Mouse (Mus musculus): ENCODE results near the gene Fto.

Gene Fto

DNA sequence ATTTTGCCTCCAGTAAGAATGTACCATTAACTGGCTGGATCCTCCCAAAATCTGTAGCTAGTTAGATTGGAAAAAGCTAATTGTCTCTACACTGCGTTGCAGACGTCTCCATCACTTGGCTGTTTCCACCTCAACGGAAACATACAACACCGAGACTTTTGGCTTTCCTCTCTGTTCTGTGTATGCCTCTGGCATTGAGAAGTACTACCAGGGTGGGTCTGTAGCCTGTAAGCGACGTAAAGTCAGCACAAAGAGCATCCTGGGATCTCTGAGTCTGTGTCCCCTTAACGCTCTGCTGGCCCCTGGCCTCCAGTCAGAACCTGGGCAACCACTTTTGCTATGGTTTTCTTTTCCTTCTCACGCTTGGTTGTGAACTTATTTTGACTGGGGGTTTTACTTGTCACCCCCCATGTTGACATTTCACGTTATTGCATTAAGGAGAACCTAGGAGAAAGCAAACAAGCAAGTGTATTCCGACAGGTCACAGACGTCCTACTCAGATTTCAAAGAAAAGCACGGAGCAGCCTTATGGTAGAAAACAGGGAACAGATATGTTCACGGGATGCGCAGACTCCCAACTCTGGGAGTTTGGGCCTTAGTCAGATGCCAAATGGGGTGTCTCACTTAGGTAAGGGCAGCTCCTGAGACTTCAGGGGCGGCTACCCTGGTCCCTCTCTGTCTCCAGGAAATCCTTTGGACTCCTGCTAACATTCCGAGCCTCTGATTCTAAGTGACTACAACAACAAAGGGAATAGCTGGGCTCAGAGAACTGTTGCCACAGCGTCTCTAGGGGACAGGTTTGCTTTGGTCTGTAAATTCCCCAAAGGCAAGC, 263.0 kb downstream of the Fto start:
- DNase-seq = no peak

DNA sequence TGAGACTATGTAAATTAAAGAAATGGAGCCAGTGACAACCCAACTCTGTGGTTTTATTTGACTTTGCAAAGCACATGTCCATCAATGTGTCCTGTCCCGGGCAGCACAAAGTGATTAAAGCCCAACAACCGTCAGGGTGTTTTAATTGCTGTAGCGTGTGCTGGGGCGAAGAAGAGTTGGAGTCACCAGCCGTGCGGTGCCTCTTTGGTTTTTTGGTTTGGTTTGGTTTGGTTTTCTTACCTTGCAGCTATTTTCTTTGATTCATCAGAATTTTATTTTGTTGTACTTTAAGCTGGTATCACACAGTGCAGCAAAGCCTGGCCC, 263.6 kb downstream of the Fto start:
- DNase-seq = no peak

- no peak for DNase-seq
Measured at GRCm38 (mm10) chr8:91577605-91578004, 264.3 kb downstream of the Fto start.

GRCm38 (mm10) chr8:91584620-91585415, 271.5 kb downstream of the Fto start:
- DNase-seq = no peak

DNA sequence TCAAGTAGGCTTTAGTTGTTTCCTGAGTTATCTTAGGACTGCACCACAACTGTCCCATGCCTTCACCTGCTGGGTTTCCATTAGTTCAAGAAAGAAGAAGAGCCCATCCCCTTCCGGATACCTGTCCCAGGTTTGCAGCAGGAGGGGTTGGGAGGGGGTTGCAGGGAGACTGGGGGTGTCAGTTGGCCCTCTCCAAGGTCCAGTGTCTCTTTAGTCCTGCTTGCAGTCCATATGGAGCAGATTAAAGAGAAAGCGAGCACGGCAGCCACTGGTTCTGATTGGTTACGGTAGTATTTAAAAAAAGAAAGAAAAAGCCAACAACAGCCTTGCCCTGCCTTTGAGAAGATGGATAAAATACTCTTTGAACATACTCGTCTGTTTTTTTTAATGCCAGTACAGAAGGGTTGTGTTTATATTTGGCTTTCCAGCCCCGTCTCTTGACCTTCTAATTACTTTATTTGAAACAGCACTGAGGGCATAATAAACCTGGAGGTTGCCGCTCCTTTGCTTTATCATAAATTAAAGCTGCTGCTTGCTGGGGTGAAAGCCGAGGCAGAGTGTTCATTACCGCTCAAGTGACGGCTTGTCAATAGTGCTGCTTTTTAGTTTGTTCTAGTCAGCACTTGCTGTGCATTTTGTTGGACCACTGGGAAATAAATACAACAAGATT, 279.2 kb downstream of the Fto start:
- no peak for DNase-seq

DNA sequence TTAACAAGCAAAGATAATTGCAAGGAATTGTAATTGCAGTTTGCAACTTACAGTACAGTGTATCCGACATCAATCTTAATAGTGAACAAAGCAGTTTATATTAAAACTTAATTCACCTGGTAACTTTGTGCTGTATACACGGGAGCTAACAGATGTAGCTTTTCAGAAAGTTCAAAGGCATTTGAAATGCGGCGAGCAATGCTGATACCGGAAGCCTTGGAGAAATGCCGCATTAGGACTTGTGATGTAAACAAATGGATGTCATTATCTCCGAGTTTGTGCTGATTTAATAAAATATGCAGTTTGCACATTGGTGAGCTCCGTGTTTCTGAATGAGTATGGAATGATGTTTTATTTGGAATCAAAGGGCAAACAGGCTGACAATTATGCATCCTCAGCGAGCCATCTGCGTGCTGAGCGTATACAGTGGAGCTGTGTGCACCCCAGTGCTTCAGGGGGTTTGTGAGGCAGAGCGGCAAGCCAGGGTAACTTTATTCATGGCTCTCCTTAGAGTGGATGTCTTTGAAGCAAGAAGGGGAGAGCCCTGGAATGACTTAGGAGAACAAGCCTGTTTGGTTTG, 280.0 kb downstream of the Fto start:
- DNase-seq = no peak

- no peak for DNase-seq
Measured at GRCm38 (mm10) chr8:91599349-91599837, 286.1 kb downstream of the Fto start.

DNA sequence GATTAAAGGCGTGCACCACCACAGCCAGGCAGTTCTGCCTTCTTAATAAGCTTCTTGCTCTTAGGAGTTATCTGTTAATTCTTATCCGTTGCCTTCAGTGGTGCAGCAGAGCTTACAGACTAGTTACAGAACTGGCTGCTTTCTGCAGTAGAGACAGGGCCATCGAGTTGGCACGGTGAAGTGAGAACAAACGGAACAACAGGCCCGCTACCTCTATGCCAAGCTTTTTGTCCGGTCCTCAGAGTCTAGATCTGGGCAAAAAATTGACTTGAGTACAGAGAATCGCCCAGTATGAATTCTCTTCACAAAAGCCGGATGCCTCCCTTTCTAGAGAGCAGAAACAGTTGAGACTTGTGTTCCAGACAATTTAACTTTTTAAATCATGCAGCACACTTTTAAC, 290.4 kb downstream of the Fto start:
- no peak for DNase-seq

DNA sequence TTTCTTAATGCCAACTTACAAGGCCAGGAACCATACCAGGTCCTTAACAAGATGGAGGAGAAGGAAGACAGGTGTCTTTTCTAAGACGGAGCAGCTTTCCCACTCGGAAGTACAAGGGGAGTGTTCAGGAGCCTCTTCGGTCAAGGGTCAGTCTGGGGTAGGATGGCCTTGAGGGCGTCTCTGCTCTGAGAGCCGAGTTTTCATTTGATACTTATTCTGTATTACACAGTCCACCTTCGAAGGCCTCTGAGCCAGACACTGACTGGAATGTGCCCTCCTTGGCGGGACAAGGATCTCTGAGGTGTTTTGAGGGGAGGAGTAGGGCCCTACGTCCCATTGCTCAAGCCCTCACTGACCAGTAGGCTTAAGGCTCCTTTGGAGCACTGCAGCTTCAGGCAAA, 292.6 kb downstream of the Fto start:
- no peak for DNase-seq

GRCm38 (mm10) chr8:91607091-91607490, 293.8 kb downstream of the Fto start:
- no peak for DNase-seq

DNA sequence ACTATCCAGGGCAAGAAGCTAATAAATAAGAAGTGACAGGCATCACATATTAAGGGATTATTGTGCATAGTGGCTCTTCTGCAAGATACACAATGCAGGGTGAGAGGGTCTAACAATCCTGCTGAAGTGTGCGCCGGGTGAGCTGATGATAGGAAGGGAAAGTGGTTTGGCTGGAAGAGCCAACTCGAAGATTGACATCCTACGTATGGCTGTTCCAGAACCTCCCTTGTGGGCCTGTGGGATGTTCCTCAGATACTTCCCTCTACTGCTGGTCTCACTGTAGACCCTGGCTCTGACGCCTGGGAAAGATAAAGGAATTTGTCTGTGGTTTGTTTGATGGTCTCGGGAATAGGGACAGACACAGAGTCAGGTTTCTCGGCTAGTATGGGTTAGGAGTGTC, 297.9 kb downstream of the Fto start:
- no peak for DNase-seq

- no peak for DNase-seq
Measured at GRCm38 (mm10) chr8:91611723-91612362, 298.5 kb downstream of the Fto start.

DNA sequence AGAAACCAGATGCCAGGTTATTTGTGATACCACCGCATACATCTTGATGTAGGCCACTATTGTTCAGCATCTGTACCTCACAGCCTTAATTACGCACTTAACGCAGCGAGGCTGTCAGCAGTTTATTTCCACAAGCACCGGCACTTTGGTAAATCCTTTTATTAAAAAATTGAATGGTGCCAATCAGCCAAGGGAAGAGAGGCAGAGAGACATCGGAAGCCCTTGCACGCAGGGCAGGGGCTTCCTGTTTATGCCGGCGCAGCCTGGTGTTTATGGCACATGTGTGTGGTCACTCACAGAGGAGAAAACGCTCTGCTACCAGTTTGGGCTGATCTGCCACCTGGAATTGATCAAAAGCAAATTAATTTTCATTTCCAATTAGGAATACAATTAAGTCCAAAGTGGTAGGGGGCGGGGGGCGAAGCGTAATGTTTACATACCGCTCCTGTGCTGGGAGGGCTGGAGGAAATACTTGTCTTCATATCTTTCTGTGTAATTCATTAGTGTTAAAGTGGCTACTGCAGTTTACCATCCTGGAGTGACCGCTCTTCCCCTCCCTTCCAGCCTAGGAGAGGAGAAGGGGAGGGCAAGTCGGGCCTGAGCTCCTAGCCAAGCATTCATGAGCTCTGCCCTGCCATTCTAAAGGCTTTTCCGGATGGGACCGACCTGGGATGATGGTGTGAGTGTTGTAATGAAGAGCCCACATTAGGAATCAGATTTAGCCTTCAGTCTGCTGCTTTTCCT, 299.2 kb downstream of the Fto start:
- DNase-seq = no peak

GRCm38 (mm10) chr8:91613603-91614002, 300.3 kb downstream of the Fto start:
- no peak for DNase-seq

- no peak for DNase-seq
Measured at GRCm38 (mm10) chr8:91615196-91615595, 301.9 kb downstream of the Fto start.

GRCm38 (mm10) chr8:91615781-91616683, 302.7 kb downstream of the Fto start:
- no peak for DNase-seq

DNA sequence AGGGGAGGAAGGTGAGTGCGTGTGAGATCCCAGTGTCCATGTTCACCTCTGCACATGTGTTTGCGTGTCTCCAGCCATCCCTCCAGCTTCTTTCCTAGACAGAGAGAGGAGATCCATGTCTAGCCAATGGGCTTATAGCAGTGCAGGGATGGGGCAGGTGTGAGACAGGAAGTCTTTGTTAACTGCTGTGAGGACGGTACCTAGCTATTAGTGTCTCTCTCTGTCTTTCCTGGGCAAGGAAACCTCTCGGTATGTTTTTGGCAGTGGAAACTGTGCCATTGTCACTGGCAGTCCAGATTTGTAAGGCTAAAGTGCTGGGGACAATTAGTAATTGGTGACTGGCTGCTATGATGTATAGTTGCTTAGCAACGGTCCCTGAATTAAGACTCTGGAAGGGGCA, 304.4 kb downstream of the Fto start:
- no peak for DNase-seq

DNA sequence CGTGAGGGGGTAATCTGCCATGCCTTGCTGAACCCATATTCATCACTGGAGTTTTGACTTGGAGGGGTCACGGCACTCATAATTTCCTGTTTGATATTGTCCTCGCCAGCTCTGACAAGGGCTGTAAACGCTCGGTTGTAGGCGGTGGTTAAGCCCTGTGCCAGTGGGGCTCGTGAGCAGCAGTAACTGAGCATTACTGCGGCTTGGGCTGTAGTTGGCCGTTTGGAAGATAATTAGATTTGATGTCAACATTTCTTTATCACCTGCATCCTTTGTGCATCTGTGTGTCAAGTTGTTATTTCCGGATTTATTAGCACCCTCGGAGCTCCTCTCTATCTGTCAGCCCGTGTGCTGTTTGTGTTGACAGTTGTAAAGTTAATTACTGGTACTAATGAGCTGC, 309.4 kb downstream of the Fto start:
- DNase-seq = no peak

DNA sequence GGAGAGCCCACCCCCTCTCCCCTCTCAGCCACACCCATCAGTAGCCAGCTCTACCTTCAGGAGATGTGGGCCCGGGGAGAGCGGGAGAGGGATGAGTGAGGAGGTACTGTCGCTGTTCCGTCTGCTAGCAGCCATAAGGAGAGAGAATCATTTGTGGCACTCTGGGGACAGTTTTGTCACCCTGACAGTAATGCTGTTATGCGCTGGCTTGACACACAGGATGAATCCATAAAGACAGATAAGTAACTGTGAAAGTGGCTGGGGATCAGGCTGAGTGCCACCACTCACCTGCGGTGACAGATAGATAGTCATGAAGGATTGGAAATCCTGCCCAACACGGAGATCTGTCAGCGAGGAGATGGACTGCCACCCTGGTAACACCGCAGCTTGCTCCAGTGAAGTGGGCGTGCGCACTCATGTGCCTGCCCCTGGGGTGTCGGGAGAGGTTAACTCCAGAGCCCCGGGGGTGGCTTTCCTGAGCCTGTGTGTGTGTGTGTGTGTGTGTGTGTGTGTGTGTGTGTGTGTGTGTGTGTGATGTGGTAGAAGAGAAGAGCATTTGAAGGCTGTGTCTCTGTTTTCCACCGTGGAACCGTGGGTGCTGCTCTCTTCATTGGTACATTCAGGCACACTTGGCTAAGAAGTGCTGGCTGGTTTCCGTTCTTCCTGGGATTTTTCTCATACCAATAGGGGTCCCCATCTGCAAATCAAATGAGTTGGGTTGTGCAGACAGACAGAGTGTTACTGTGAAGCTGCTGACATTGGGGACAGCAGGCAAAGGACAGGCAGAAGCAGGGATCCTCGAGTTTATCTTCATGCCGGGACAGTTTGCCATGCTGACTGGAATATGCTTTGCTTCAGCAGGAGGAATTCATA, 312.6 kb downstream of the Fto start:
- no peak for DNase-seq

GRCm38 (mm10) chr8:91629594-91629993, 316.3 kb downstream of the Fto start:
- DNase-seq = no peak

Data from thymus, postnatal 4 days (tissue).